Mouse (Mus musculus): ENCODE data around the gene Gm11992. TPM values are rescaled to one million over a fixed set of nuclear protein-coding genes. Genes with fewer than 3 reads are reported as not detected.

Gene Gm11992
- 0.36 and 0.38 TPM in 2 replicates for total RNA-seq (2023)

GRCm38 (mm10) chr11:9048011-9048702 is at the start of gene Gm11992:
Gm11992 (plus strand) TSS chr11:9048594.

GRCm38 (mm10) chr11:9010853-9011339 is 37.5 kb upstream of the Gm11992 start, which contains the start of gene Hus1:
Hus1 (minus strand) TSS chr11:9011191.

GRCm38 (mm10) chr11:9048703-9049060 is 288 bp downstream of the Gm11992 start, which contains the start of gene Sun3:
Sun3 (minus strand) TSS chr11:9048991.

GRCm38 (mm10) chr11:9118050-9118420 is 69.6 kb downstream of the Gm11992 start, which contains the start of gene Upp1:
Upp1 (plus strand) TSS chr11:9118103.

Other genes with a start within 250 kb of the Gm11992 start
- 0.38 and 0.66 TPM in 2 replicates for gene Pkd1l1, start 75.3 kb upstream of the Gm11992 start, total RNA-seq (2023)
- 7.7 and 12.8 TPM in 2 replicates for gene Hus1, start 37.4 kb upstream of the Gm11992 start, total RNA-seq (2023)
- not detected in 2 replicates for gene Sun3, start 397 bp downstream of the Gm11992 start, total RNA-seq (2023)
- gene Upp1, start 69.5 kb downstream of the Gm11992 start, total RNA-seq (2023) = 6.2 and 7.5 TPM in 2 replicates
- 147 and 196 TPM in 2 replicates for gene Abca13, start 143.3 kb downstream of the Gm11992 start, total RNA-seq (2023)